Mouse (Mus musculus): ENCODE measurements at regions not wholly inside any gene's neighbourhood (a gene's known extent, or its start where the extent isn't known, plus 50 kb on each side); places are given as distances from the start of the nearest gene placed in this dataset.
A peak's percentile ranks its signal among the peaks of the same experiment; 100 is the strongest.

DNA sequence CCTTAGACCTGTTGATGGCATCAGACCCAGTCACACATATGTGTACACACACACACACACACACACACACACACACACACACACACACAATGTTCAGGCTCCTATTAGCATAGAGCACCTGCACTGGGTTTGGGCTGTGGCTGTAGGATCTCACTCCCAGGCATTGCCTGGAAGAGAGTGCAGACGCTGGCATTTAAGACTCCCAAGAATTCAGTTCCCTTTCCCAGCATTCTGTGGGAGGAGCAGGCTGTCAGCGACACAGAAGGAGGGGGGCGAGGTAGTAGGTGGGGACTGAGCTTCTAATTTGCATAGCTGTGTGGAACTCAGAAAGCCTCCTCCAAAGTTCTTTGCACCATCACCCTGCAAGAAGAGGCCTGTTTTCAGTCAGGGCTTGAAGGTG lies 374.2 kb upstream of the Fam49b start:
- Histone ChIP-seq H3K27me3 (no peaks in the 10 kb centered on the region), H3K4me3 (replicated peaks) (no peak overlapping the region), H3K4me2 (no peak overlapping the region), H3K9me3 (replicated peaks) (no peaks in the 10 kb centered on the region), H3K4me1 (peaks cover 6% of the 10 kb centered on the region; the same call in 1 of the 2 replicates), H3K27ac (no peak overlapping the region), H3K36me3 (no peaks in the 10 kb centered on the region), H3K9ac (no peak overlapping the region)
- ATAC-seq (replicated peaks; ENCODE audit: low FRiP score), result peak; percentile 82
- WGBS, result 6% methylated on average over 3 of the region's 3 CpGs

DNA sequence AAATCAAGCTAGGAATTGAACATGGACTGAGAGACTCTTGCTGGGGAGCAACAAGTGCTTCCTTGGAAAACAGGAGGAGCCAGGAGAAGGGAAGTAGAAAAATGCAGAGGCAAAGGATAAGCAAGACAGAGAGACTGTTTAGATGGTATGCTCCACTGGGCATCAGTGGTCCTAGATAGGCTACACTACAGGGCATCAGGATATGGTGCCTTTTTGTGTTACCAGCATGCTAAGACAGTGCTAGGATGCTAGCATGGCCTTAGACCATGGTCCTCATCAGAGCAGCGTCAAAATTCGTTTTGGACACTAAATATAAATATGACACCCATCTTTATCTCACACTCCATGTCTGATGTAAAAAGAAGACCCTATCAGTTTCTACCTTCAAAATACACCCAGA lies 374.6 kb upstream of the Fam49b start:
- H3K36me3 ChIP-seq, result no peaks in the 10 kb centered on the region
- H3K27me3 ChIP-seq, result no peaks in the 10 kb centered on the region
- peaks cover 6% of the 10 kb centered on the region; the same call in 1 of the 2 replicates for H3K4me1 ChIP-seq
- H3K27ac ChIP-seq, result no peak overlapping the region
- H3K9ac ChIP-seq, result no peak overlapping the region
- no peak overlapping the region for H3K4me3 ChIP-seq (replicated peaks)
- peak; percentile 43; the same call in 1 of the 2 replicates for ATAC-seq (replicated peaks; ENCODE audit: low FRiP score)
- H3K9me3 ChIP-seq (replicated peaks), result no peaks in the 10 kb centered on the region
- H3K4me2 ChIP-seq, result no peak overlapping the region
- 86% methylated on average over 2 of the region's 2 CpGs for WGBS

DNA sequence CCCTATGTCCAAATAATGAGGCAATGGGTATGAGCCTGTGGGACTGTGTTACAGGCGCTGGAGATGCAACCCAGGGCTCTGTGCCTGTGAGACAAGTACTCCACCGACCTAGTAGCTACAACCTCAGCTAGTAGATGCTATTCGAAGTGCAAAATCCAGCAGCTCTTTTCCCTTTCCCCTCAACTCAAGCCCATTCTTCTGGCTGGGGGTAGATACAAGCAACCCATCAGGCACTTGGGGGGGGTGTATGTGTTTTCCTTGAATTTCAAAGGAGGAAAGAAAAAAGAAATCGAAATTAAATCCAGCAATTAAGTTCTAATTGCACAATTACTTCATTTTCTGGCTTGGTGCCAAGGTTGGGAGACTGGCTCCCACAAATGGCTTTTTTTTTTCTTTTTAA lies 372.4 kb upstream of the Gm21798 start:
- H3K9ac ChIP-seq, result no peak overlapping the region
- no peak for ATAC-seq (replicated peaks; ENCODE audit: low FRiP score)
- whole genome bisulfite sequencing, result 70% methylated on average over 4 of the region's 4 CpGs

DNA sequence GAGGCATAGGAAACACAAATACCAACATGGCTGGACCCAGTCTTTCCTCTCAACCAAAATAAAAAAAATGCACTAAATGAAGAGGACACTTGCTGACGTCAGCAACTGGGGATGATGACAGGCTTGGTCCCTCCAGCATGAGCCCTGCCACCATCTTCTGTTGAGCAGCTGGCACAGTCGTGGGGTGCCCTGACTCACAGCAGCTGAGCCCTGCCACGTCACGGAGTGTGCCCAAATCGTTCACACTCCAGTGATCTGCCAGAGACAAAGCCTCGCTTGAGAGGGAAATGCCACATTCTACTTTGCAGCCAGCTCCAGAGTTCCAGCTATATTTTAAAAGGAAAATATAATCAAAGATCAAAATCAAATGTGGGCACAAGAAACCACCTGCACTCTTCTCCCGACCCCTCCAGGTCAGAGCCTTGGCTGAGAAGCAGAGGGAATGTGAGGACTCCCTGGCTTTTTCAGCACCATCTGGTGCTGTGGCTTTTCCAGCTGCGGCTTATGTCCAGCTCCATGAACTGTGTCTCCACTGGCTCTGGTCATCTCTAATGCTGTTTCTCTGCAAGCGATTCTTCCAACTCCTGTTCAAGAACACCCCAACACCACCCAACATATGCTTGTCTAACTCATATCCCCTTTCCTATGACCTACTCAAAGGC lies 371.0 kb upstream of the Gm21798 start:
- no peaks in the 10 kb centered on the region for H3K9me3 ChIP-seq (replicated peaks)
- 66% methylated on average over 9 of the region's 9 CpGs for WGBS

More for the DNA sequence above, 372.4 kb upstream of the Gm21798 start:
- Histone ChIP-seq H3K4me1 (0 out of 2 replicates have a peak, but pooled peaks cover 3% of the 10 kb centered on the region), H3K36me3 (no peaks in the 10 kb centered on the region), H3K27me3 (no peaks in the 10 kb centered on the region), H3K27ac (no peak overlapping the region), H3K4me2 (no peak overlapping the region), H3K4me3 (replicated peaks) (no peak overlapping the region), H3K9me3 (replicated peaks) (no peaks in the 10 kb centered on the region)

DNA sequence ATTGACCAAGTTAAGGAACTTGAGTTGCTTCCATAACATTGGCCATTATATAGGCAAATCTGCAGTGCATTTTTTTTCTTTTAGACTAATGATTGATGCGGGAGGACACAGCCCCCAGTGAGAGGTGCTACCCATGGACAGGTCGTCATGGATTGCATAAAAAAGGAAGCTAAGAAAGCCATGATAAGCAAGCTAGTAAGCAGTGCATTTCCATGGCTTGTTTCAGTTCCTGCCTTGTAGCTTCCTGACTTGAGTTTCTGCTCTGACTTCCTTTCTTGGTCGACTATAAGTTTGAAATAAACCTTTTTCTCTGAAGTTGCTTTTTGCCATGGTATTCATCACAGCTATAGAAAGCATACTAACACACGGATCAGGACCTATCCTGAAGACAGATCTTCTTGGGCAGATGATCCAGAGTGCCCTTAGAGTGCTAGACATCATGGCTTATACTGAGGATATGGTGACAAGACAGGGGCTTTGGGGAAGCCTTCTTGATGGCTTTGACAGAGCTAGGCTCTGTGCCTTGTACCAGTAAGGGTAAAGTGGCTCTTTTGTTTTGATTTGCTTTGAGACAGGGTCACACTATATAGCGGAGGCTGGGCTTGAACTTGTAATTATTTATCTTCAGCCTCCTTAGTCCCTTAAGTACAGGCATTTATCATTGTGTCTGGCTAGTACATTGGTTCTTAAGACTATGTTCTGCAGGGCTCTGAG lies 370.1 kb upstream of the Gm21798 start:
- Histone ChIP-seq H3K4me3 (replicated peaks) (no peak overlapping the region), H3K27me3 (no peaks in the 10 kb centered on the region), H3K9ac (no peak overlapping the region), H3K9me3 (replicated peaks) (no peaks in the 10 kb centered on the region), H3K27ac (no peak overlapping the region), H3K4me2 (no peak overlapping the region), H3K36me3 (no peaks in the 10 kb centered on the region), H3K4me1 (0 out of 2 replicates have a peak, but pooled peaks cover 3% of the 10 kb centered on the region)
- 64% methylated on average over 5 of the region's 5 CpGs for WGBS
- ATAC-seq (replicated peaks; ENCODE audit: low FRiP score), result no peak

More for the DNA sequence above, 371.0 kb upstream of the Gm21798 start:
- Histone ChIP-seq H3K9ac (no peak overlapping the region), H3K27ac (0 out of 2 replicates have a peak overlapping the region, but pooled peaks have one; percentile 32), H3K27me3 (no peaks in the 10 kb centered on the region), H3K36me3 (no peaks in the 10 kb centered on the region), H3K4me2 (no peak overlapping the region), H3K4me3 (replicated peaks) (no peak overlapping the region), H3K4me1 (0 out of 2 replicates have a peak, but pooled peaks cover 3% of the 10 kb centered on the region)
- peak; percentile 73; the same call in 1 of the 2 replicates for ATAC-seq (replicated peaks; ENCODE audit: low FRiP score)

DNA sequence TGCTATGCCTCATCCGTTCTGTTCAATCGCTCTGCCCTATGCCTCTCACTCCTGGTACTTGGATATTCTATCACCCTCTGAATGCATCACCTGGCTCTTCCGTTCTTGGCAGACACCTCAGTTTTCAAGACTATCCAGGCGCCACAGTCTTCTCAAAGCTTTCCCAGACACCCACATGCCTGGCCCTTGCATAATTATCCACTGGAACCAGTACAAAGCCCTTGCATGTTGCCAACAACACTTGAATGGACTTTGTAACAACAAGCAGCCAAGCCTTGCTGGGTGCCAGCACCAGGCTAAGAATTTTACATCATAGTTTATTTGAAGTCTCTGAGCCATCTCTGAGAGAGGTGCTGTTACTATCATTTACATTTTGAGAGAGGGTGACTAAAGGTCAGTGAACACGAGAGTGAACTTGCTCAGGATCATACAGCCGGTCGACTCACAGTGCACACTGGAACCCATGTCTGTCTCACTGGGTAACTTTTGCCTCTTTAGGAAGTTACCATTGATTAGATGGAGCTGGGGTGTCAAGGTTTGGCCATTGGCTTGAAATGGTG lies 368.8 kb upstream of the Gm21798 start:
- Histone ChIP-seq H3K4me2 (no peak overlapping the region), H3K27ac (no peak overlapping the region), H3K36me3 (no peaks in the 10 kb centered on the region), H3K9ac (no peak overlapping the region), H3K9me3 (replicated peaks) (no peaks in the 10 kb centered on the region), H3K4me1 (0 out of 2 replicates have a peak, but pooled peaks cover 3% of the 10 kb centered on the region), H3K4me3 (replicated peaks) (no peak overlapping the region), H3K27me3 (no peaks in the 10 kb centered on the region)
- no peak for ATAC-seq (replicated peaks; ENCODE audit: low FRiP score)
- WGBS, result 92% methylated on average over 7 of the region's 7 CpGs

DNA sequence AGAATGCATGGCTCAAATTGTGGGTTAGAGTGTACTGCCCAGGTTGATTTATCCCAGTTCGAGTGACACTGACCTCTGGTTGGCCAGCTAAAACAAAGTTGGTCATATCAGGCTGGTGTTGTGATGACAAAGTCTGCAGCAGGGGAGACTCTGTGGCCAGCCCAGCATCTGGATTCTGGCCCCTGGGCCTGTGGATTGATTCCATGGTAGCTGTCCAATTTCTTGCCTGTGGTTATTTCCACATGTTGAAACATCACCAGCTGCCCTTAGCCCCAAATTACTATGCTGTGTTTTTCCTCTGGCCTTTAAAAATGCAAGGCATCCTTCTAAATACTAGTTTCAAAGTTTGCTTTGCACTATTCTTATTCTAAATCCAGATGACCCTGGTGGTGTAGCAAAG lies 346.8 kb upstream of the Gm21798 start:
- Histone ChIP-seq H3K4me3 (replicated peaks) (no peak overlapping the region), H3K36me3 (no peaks in the 10 kb centered on the region), H3K27ac (no peak overlapping the region), H3K4me2 (no peak overlapping the region), H3K27me3 (no peaks in the 10 kb centered on the region), H3K9ac (no peak overlapping the region), H3K9me3 (replicated peaks) (no peaks in the 10 kb centered on the region), H3K4me1 (no peaks in the 10 kb centered on the region)
- no peak for ATAC-seq (replicated peaks; ENCODE audit: low FRiP score)
- WGBS, result 51% methylated on average over 1 of the region's 1 CpGs

DNA sequence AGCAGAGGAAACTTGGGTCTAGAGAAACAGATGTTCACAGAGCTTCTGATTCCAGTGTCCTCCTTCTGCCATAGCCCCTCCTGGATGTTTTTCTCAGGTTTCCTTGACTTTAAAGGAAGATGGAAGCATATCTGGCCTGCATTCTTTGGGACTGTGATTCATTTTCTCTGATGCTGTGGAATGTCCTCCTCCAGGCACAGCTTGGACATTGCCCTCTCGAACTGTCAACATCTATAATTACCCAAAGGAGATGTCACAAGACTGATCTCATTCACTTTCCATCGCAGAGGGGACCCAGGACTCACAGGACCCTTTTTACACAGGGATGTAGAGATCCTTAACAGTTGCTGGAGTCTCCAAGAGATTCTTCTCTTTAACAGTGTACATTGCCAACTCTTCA lies 345.9 kb upstream of the Gm21798 start:
- no peak for ATAC-seq (replicated peaks; ENCODE audit: low FRiP score)
- Histone ChIP-seq H3K4me1 (no peaks in the 10 kb centered on the region), H3K36me3 (no peaks in the 10 kb centered on the region), H3K9me3 (replicated peaks) (no peaks in the 10 kb centered on the region), H3K27me3 (no peaks in the 10 kb centered on the region), H3K27ac (no peak overlapping the region), H3K4me2 (no peak overlapping the region), H3K4me3 (replicated peaks) (no peak overlapping the region), H3K9ac (no peak overlapping the region)
- WGBS, result 58% methylated on average over 2 of the region's 2 CpGs

DNA sequence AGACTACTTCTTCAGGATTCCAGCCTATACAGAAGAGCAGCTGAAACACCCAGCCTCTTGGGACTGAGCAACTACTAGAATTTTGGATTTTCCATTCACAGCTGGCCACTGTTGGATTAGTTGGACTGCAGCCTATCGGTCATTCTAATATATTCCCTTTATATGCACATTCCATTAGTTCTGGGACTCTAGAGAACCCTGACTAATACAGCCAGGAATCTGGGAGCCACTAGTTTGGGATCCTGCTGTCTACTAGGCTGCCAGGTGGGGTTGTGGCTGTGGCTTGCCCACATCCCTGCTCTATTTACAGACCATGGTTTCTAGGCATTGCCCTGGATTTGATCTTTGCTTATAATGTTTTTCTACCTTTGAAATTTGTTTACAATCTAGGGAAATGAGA lies 343.3 kb upstream of the Gm21798 start:
- Histone ChIP-seq H3K36me3 (no peaks in the 10 kb centered on the region), H3K4me3 (replicated peaks) (no peak overlapping the region), H3K9ac (no peak overlapping the region), H3K4me1 (no peaks in the 10 kb centered on the region), H3K27ac (no peak overlapping the region), H3K4me2 (no peak overlapping the region), H3K9me3 (replicated peaks) (no peaks in the 10 kb centered on the region), H3K27me3 (no peaks in the 10 kb centered on the region)
- no peak for ATAC-seq (replicated peaks; ENCODE audit: low FRiP score)
- WGBS, result 92% methylated on average over 1 of the region's 1 CpGs

DNA sequence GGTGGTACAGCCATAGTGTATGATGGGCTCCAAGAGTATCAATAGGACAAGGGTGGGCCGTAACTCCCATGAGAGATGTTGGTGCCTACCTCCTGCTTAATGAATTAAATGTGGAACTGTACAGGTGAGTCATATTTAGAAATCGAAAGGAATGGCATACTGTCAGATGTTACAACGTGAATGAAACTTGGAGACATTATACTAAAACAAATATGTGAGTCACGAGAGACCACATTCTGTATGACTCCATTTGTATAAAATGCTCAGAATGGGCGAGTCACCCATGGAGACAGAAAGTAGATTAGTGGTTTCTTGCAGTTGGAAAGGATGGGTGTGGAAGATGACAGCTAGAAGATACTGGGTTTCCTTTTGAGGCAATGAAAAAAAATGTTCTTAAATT lies 340.4 kb upstream of the Gm21798 start:
- H3K4me2 ChIP-seq, result no peak overlapping the region
- no peak overlapping the region for H3K9ac ChIP-seq
- H3K27ac ChIP-seq, result no peak overlapping the region
- no peaks in the 10 kb centered on the region for H3K27me3 ChIP-seq
- no peaks in the 10 kb centered on the region for H3K4me1 ChIP-seq
- ATAC-seq (replicated peaks; ENCODE audit: low FRiP score), result no peak
- H3K4me3 ChIP-seq (replicated peaks), result no peak overlapping the region
- 88% methylated on average over 5 of the region's 5 CpGs for WGBS
- H3K9me3 ChIP-seq (replicated peaks), result no peaks in the 10 kb centered on the region
- H3K36me3 ChIP-seq, result no peaks in the 10 kb centered on the region

DNA sequence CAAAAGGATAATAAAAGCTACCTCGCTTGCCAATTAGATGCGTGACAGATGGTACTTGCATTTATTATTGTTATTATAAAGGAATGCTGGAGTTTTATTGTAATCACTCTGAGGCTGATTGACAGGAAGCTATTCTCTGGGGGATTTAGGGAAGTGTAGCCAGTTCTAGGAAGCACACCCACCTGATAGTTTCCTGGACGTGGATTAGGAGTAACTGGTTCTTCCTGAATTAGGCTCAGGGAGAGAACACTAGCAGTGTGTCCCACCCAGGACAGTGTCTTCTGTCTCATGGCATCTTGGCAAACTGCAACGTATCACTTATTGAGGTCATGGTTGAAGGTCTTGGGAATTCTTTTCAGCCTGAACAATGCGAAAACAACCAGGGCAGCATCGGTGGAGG lies 336.9 kb upstream of the Gm21798 start:
- Histone ChIP-seq H3K4me3 (replicated peaks) (no peak overlapping the region), H3K9me3 (replicated peaks) (no peaks in the 10 kb centered on the region), H3K9ac (no peak overlapping the region), H3K27me3 (no peaks in the 10 kb centered on the region), H3K27ac (no peak overlapping the region), H3K36me3 (no peaks in the 10 kb centered on the region), H3K4me1 (no peaks in the 10 kb centered on the region), H3K4me2 (no peak overlapping the region)
- ATAC-seq (replicated peaks; ENCODE audit: low FRiP score), result no peak
- 61% methylated on average over 6 of the region's 6 CpGs for WGBS

DNA sequence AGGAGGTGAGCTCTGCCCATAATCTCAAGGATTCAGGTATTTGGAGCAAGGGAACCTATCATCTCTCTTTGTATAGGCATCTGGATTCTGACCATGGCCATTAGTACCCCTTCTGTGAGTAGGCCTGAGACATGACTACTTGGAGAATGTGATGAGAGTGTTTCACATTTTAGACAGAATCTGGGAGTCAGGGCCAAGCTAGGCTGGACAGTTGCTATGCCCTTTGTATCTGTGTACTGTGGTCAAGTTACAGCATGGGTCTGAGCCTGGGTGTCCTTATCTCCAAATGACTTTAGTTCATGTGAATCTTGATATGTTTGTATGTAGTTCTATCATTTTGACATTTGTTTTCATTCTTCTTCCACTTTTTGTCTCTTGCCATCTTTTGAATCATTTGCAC lies 336.3 kb upstream of the Gm21798 start:
- H3K4me3 ChIP-seq (replicated peaks), result no peak overlapping the region
- no peak overlapping the region for H3K9ac ChIP-seq
- H3K27ac ChIP-seq, result no peak overlapping the region
- H3K36me3 ChIP-seq, result no peaks in the 10 kb centered on the region
- no peaks in the 10 kb centered on the region for H3K9me3 ChIP-seq (replicated peaks)
- no peak overlapping the region for H3K4me2 ChIP-seq
- no peaks in the 10 kb centered on the region for H3K4me1 ChIP-seq
- no peaks in the 10 kb centered on the region for H3K27me3 ChIP-seq
- no peak for ATAC-seq (replicated peaks; ENCODE audit: low FRiP score)
